Mouse (Mus musculus) layer of hippocampus, adult 18-20 months (tissue): Measurements from ENCODE around the gene Zfp819. TPM values are rescaled to one million over a fixed set of nuclear protein-coding genes. Genes with fewer than 3 reads are reported as not detected.

Experiments used
- DNase-seq, 2 experiments: peaks; one replicate each; pipeline ENCODE4 v3.0.0; 2022; ENCODE audit warnings: low spot score in 2 of 2
- long read RNA-seq: library from polyadenylated mRNA; stranded (forward); transcript quantifications from one replicate; pipeline ENCODE4 v2.0.0, GENCODE M21; 2021
- total RNA-seq, 2 experiments: library from RNA; stranded (reverse); gene quantifications; 2 replicates each; pipeline ENCODE4 v1.2.3; 2021

The Zfp819 gene
- total RNA-seq: under 1 TPM in 1 of 2 experiments, not detected in 1; 0.15 TPM
- long read RNA-seq: 0 reads

DNA sequence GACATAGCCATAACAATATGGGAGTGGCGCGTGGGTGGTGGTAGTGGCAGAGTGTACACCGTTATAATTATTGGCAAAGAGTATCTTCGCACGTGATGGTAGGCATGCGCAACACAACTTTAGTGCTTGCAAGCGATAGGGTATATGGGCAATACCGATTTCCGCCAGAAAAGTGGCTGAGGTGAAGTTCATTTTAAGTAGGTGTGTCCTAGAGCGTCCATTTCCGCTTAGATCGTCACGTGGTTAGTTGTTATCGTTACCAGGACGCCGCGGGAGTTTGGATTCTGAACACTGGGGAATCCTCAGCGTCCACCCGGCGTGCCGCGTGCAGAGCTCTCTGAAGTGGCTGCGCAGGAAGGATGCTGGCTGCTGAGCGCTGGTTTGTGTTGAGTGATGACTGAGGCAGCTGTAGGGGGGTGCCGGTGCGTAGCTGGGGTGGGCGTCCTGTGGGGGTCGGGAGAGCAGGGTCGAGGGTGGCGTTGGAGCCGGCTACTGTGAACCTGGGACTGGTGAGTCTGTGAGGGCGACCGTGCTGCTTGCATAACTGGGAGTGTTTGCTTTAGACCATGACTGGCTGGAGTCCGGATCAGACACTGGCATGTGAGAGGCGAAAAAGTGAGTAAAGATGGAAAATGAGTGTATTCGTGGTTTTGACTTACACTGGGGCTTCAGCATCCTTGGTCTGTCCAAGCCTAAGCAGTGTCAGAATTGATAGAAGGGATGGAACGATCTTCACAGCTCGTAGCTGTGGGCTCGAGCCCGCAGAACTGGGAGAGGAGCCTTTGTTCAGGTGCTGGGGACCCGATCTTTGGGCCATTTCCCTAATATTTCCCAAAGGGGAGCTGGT, at the start of gene Zfp819:
TSS of gene Zfp819 (plus strand) at position 274 of the 847 bp plus-strand sequence.
- peak; percentile 62 to 83 for DNase-seq

DNA sequence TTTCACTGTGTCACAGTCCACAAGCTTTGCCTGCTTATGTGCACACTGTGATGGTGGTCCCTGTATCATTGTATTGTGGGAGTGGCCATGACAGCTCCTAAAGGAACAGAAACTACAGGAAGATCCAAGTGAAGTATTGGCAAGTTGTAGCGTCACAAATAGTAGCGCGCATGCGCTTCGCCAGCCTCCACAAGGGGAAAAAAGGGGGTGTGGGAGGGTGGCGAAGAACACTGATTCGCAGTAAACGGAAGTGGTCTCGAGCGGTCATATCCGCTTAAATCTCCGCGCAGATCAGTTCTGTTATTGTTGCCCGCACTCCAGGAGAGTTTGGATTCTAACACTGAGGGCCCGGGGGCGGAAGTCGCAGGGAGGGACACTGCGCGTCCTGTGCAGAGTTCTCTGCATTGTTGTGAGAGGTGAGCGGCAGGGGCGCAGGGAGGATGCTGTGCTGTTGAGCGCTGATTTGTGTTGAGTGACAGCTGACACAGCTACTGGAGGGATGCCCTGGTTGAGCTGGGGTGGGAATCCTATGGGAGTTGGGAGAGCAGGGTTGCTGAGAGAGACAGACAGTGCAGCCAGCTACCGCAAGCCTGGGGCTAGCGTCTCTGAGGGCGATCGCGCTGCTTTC, 44.8 kb upstream of the Zfp819 start, which contains the start of gene Zfp658:
TSS of gene Zfp658 (plus strand) at position 251 of the 628 bp plus-strand sequence.
- peak; percentile 84 to 93 for DNase-seq

DNA sequence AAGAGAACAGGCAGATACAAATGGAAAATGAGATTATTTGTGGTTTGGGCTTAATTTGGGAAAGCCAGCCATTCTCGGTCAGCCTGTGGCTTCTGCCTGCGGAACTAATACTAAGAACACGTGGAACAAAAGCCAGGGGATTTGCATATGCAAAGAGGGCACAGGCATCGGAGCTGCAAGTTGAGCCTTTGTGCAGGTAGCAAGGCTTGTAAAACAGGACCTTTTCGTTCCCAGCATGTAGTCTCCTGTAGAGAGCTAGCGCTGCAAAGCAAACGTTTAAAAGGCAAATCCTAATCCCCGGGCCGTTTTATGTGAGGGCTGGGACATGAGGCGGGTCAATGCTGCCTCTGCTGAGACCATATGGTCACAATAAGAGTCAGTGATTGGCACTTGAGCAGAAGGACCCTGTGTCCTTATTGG, 44.3 kb upstream of the Zfp819 start:
- peak in 1 of 2 experiments; percentile 17 for DNase-seq

DNA sequence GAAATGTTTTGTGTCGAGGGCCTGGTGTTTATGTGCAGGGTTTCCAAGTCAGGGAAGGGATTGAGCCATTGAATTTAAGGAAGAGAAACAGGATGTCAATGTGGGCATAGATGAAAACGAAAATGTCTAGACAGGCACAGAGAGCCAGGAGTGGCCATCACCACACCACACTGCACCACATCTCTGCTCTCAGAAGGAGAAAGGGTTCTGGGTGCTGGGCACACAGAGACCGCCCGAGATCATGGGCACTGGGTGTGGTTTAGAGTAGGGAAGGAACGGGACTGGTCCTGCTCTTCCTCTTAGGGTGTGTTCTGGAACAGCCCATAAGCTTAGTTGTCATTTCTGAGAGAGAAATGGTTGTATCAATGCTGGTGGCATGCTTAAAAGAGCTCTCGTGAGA, 43.7 kb upstream of the Zfp819 start:
- DNase-seq: no peak

DNA sequence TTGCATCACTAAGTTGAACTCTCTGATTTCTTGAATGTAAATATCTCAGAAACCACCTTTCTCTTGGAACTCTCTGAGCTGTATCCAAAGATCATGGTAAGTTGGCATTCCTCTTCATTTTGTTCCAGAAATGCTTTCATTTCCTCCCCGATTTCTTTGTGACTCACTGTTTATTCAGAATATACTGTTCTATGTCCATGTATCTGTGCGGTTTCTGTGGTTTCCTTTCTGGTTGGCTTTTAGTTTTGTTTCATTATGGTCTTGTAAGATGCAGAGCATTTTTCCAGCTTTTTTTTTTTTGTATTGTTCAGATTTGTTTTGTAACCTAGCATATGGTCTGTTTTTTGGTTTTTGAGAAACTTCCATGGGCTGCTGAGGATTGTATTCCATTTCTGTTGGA, 35.8 kb upstream of the Zfp819 start:
- no peak for DNase-seq

DNA sequence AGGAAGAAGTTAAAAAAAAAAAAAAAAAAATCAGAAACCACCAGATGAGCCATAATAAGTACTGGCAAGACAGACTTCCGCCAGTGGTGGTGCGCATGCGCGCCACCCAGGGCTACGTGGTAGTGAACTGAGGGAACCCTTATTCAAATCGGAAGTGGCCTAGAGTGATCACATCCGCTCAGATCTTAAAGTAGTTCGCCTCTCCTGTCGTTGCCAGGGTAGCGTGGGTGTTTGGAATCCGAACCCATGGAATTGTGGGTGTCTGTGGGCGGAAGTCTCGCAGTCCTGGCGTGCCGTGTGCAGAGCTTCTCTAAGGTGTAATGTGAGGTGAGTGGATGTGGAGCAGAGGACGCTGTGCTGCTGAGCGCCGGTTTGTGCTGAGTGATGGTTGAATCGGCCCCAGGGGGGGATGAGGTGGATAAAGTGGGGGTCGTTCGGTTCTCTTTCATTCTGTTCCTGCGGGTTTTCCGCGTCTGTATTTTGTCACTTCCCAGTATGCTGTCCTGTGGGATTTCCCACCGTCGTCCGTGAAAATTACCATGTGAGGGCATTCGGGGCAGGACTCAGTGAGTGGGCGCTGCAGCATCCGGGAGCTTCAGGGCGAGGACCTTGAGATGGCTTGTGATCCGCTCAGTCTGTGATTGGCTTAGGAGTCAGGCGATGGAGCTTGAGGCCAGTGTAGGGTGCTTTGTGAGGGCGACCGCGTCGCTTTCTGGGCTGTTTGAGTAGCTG, 27.4 kb upstream of the Zfp819 start, which contains the start of gene Zfp719:
TSS of gene Zfp719 (plus strand) at position 171 of the 732 bp plus-strand sequence.
- peak; percentile 91 to 96 for DNase-seq

DNA sequence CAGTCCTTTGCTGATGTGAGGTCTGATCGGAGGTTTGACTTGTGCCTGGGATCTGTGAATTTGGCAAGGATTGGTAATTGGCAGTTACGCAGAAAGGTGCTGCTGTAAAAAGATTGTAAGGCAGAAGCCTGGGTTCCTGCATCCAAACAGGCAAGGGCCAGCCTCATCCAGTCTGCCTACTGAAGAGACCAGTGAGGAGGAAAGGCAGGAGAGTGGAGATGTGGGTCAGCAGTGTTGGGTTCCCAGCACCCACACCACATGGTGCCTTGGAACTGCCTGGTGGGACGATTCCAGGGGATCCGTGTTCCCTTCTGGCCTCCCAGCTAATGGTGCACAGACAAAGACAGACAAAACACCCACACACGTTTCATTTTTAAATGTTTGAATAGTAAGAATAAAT, 26.4 kb upstream of the Zfp819 start:
- peak in 1 of 2 experiments; percentile 57 for DNase-seq

DNA sequence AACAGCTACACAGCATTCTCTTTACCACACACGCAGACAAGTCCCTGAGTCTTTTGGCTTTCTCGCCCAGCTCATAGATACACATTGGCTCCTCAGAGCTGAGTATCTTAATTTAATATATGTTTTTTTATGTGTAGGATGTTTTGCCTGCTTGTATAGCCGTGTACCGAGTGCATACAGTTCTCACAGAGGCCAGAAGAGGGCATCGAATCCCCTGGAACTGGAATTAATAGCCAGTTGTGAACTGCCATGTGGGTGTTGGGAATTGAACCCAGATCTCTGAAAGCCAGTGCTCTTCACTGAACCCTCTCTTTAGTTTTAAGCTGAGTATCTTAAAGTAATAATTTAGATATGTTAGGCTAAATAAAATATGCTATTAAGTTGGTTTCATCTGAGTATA, 22.2 kb upstream of the Zfp819 start:
- DNase-seq: no peak

DNA sequence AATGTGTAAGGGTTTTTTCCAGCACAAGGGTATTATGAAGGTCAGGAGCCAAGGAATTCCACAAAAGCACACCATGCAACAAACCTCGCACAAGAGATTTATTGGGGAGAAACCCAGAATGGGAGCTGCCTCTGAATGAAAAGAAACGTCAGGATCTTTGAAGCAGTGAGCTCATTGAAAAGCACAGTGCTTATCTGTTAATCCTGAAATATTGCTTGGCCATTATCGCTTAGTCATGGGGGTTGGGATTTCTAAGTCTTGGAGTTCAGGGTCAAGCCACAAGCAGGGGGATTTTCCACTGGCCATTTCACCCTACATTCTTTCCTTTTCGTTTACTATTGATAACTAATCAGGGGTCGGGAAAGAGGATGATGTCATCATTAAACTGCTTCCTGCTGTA, 5.1 kb upstream of the Zfp819 start:
- no peak for DNase-seq

DNA sequence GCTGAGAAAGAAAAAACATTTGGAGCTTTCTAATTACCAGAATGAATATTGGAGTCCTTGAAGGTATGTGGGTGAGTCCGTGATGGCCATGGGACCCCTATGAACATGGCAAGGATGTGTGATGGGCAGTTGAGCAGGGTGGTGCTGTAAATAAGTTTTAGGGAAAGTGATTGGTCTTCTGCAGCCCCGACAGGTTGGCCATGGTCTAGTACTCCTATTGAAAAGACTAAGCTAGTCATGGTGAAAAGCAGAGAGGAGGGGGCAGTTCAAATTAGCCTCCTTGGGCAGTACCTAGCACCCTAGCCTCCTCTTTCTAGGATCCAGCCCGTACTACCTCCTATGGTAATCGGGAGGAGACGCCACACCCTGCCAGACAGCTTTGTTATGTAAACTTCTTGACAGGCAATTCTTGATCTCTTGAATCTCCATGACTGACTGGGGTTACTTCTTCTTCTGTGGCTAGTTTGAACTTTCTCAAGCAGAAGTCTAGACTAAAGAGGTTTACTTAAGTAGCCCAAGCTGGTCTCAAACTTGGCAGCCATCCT, 846 bp downstream of the Zfp819 start:
- DNase-seq: no peak

DNA sequence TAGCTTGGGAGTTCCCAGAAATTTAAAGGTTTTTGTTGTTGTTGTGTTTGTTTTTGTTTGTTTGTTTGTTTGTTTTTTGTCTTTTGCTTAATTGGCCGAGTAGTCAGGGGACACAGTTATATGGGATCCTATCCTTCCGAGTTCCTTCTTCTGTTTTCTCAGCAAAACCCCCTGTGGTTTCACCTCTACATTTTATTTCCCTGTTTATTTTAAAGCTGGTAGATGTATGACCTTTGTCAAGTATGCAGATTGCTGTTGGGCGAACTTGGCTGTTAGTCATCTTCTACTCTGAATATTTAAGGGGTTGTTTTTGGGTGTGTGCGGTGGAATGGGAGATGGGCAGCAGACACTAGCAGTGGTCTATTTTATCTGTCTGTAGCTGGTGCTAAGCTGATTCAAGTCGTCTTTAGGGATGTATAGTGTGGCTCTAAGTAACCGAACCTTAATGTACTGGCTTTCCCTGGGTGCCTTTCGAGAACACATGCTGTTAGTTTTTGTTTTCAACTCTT, 1.4 kb downstream of the Zfp819 start:
- DNase-seq: no peak

DNA sequence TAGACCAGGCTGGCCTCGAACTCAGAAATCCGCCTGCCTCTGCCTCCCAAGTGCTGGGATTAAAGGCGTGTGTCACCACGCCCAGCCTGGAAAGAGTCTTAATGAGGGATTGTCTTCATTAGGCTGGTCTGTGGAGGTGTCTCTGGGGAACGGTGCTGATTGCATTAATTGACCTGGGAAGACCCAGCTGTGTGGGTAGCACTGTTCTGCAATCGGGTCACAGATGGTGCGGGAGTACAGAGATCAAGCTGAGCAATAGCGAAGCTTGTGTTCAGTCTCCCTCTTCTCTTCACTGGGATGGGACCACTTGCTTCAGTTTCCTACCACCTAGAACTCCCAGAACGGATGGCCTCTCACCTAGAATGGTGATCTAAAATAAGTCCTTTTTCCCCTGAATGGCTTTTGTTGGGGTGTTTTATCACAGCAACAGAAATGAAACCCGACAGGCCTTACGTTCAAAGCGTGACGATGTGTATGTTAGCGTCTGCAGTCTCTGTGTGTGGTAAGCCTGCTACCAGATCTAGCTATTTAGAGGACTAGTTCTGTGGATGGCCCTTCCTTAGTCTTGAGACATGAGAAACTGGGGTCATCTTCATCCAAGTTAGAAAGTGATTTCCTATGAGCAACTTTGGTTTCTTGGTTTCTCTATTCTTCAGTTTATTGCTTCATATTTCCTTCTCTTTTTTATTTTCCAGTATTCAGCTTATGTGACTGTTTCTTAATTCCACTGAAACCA, 7.0 kb downstream of the Zfp819 start:
- DNase-seq: no peak

DNA sequence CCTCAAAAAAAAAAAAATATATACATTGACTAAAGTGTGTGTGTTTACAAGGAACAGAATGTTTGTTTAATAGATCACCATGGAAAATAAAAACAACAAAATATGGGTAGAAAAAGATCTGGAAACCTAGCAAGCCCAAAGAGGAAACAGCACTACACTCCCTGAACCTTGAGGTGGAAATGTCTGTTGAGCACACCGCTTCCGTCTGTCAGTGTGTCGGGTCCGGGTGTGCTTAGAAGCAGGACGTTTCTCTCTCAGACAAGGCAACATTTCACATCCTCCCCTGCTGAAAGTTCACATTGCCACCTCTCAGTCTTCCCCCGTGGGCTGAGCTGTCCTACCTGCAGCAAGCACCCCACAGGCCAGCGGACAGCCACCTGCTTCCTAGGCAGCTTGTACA, 16.0 kb downstream of the Zfp819 start:
- DNase-seq: no peak

DNA sequence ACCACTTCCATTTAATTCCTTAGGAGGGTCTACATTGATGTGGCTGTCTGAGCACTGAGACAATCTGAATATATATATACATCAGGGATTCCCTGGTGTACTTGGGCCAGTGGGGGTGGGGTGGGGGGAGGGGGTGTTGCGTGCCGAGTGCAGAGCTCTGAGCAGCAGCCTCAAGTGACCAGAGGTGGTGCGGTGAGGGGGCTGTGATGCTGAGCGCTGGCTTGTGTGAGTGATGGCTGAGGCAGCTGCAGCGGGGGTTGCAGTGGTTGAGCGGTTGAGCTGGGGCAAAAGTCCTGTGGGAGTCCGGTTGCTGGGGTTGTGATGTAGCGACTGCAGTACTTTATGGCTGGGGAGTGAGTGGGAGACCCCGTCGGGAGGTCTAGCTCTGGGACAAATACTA, 16.9 kb downstream of the Zfp819 start:
- no peak for DNase-seq

DNA sequence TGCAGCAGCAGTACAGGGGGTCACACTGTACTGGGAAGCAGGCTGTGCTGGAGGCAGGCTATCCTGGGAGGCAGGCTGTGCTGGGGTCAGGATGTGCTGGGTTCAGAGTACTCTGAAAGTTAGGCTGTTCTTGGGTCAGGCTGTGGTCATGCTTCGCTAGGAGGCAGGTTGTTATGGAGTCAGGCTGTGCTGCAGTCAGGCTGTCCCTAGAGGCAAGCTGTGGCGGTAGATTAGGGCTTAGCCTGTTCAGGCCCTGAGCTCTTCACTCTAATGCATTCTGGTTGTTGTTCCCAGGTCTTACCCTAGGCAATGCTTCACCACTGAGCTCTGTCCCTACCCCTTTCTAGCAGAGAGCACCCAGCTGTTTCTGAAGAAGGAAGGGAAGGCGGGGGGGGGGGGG, 18.1 kb downstream of the Zfp819 start:
- no peak for DNase-seq

DNA sequence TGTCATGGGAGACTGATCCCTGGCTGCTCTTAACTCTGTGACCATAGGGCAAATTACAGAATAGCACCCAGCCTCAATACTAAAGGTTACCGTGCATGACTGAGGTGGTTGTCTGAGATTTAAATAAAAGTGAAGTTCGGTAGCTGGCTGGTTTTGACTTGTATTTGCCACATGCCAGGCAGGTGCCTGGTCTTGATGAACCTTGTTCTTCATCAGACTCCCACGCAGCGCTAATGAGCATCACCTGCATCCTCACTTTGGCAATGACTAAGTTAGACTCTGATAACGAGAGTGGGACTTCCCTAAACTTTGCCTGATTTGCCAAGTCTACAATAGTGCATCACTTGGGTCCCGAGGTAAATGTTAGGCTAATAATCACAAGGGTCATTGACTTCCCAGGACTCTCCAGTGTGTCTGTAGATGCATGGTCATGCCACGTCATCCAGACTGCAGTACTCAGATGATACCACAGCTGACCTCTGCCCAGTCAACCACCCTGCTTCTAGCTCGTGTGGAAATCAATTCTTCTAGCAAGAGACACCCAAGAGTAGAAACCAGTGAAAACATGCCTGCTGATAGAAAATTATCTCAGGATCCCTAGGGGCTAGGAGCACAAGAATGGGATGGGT, 18.9 kb downstream of the Zfp819 start:
- DNase-seq: no peak

DNA sequence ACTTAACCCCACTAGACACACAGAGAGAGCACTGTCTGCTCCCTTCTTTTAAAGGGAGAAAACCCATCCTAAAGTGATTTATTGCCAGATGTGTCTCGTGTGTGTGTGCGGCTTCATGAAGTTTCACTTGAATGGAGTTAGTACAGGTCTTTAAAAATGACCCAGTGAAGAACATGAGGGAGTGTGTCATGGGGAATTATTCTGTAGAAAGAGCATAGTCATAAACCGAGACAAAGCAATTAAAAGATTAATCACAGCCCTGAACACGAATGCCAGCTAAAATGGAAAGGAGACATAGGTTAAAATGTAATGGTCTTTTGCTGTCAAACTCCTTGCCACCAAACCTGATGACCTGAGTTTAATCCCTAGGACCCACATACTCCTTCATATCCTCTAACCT, 27.0 kb downstream of the Zfp819 start:
- DNase-seq: no peak

DNA sequence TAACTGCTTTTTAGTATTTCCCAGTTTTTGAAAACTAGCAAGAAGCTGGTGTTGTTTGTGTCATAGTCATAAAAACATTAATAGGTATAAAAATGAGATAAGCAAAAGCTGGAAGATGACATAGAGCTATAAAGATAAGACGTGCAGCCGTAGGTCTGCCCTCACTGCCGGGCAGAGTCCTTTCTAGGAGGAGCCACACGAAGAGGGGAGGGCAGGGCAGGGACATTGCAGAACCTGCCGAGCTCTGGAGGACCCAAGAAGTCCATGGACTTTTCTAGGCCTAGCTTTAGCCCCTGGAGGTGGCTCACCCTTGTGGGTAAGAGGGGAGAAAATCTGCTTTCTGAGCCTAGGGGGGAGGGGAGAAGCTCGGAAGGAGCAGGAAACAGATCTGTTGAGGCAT, 27.5 kb downstream of the Zfp819 start, which contains the start of gene Ceacam18:
TSS of gene Ceacam18 (plus strand) at position 208 of the 400 bp plus-strand sequence.
- no peak for DNase-seq

DNA sequence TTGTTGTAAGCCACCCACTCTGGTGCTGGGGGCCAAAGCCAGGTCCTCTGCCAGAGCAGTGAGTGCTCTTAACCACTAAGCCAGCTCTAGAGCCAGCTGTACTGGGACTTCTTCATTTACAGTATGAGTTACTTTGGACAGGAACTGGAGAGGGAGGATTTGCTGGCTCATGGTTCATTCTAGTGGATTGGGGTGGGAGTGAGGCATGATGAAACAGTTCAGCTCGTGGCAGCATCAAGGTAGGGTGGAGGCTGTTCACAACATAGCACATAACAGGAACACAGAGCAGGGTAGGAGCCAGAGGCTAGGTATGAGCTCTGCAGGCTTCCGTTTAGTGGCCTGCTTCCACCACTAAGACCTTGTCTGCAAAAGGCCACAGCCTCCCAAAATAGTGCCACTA, 29.2 kb downstream of the Zfp819 start:
- DNase-seq: no peak

DNA sequence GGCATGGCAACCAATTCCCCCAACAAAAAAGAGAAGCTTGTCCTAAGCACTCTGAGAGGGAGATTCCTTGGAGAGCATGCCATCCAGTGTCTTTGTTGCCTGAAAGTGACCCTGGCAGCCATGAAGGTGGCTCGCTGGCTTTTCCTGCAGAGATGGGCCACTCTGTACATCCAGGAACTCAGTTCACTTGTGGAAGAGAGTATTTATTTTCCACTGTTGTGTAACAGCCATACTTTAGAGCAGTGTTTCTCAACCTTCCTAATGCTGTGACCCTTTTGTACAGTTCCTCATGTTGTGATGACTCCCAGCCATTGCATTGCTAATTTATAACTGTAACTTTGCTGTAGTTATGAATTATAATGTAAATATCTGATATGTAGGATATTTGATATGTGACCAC, 30.1 kb downstream of the Zfp819 start:
- no peak for DNase-seq
